Comparison of ENCODE assay signal across 9 mouse cellular contexts in the genomic region with DNA sequence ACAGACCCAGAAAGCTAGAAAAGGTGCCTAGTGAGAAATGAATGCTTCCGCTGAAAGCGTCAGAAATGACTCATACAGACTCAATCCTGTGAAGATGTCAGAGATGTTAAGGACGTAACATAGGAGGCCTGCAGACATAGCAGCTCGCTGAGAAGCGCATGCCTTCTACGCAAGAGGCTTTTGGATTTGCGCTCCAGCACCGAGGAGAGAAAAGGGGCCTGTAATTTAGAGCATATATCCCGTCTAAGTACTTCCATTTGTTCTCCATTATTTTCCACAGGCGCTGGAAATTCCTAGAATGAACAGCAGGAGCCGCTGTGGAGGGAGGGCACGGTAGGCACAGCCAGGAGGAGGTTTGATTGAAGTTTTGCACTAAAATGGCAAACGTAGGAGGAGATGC. TPM values are rescaled to one million over a fixed set of nuclear protein-coding genes. Genes with fewer than 3 reads are reported as not detected.
DNase-seq lines count a peak whose midpoint lies in the region; ATAC-seq and TF ChIP-seq lines count a peak whose summit lies in the region.
"Had no signal": no experiment of that assay in that cellular context is flagged by ENCODE, and none has a peak within 500 bp of the region (broad histone marks: within the 10 kb centered on the region; RNA-seq: fewer than 3 reads in every experiment).

No protein-coding gene starts in this region.

- no peak overlapping the region for H3ac ChIP-seq in myocyte (ENCODE audit: control insufficient read depth, insufficient read length)

- no peaks in the 10 kb centered on the region for H3K9me3 ChIP-seq in erythroblast, embryonic 14.5 days (ENCODE audit: control insufficient read depth, low read length)
- H3K9me3 ChIP-seq in heart, embryonic 12.5 days (replicated peaks), result no peaks in the 10 kb centered on the region
- H3K9me3 ChIP-seq in kidney, embryonic 16.5 days (ENCODE audit: low read length), result no peaks in the 10 kb centered on the region
- H3K9me3 ChIP-seq in stomach, embryonic 15.5 days, result no peaks in the 10 kb centered on the region

- peak overlapping the region; percentile 72 for H3K4me3 ChIP-seq in erythroblast, embryonic 14.5 days (replicated peaks)
- peak overlapping the region; percentile 35 for H3K4me3 ChIP-seq in heart, embryonic 12.5 days
- peak overlapping the region; percentile 33 for H3K4me3 ChIP-seq in kidney, embryonic 16.5 days (ENCODE audit: low read length)
- peak overlapping the region; percentile 18 for H3K4me3 ChIP-seq in liver, adult 2 months (ENCODE audit: insufficient read depth, low read depth, low read length)
- peak overlapping the region; percentile 37 for H3K4me3 ChIP-seq in myocyte
- peak overlapping the region; percentile 28 for H3K4me3 ChIP-seq in stomach, embryonic 15.5 days (replicated peaks)

- WGBS in heart, embryonic 12.5 days, result 16% methylated on average over 13 of the region's 13 CpGs
- WGBS in kidney, embryonic 16.5 days, result 14% methylated on average over 13 of the region's 13 CpGs
- WGBS in liver, adult 2 months, result 27% methylated on average over 13 of the region's 13 CpGs
- 15% methylated on average over 13 of the region's 13 CpGs for WGBS in stomach, embryonic 15.5 days

- peak; percentile 80 for DNase-seq in brain, adult 2 months (ENCODE audit: low read depth, low spot score)
- peak; percentile 50 for DNase-seq in liver, adult 2 months (ENCODE audit: extremely low read depth, low read depth, low spot score)

- peak; percentile 83 for TF ChIP-seq CTCF in liver, adult 2 months (IDR thresholded peaks at IDR 0.05; ENCODE audit: low read depth, low read length)

- no peak overlapping the region for H3K27ac ChIP-seq in heart, embryonic 12.5 days (ENCODE audit: poor library complexity, severe bottlenecking)
- H3K27ac ChIP-seq in kidney, embryonic 16.5 days (ENCODE audit: low read length), result peak overlapping the region; percentile 13; the same call in 1 of the 2 replicates
- H3K27ac ChIP-seq in liver, adult 2 months (replicated peaks; ENCODE audit: insufficient read depth, low read depth, low read length), result no peak overlapping the region
- peak overlapping the region; percentile 16; the same call in 1 of the 2 replicates for H3K27ac ChIP-seq in stomach, embryonic 15.5 days

- peaks cover 31% of the 10 kb centered on the region for H3K4me1 ChIP-seq in erythroblast, embryonic 14.5 days (ENCODE audit: control insufficient read depth)
- peaks cover 10% of the 10 kb centered on the region for H3K4me1 ChIP-seq in heart, embryonic 12.5 days (replicated peaks)
- peaks cover 7% of the 10 kb centered on the region for H3K4me1 ChIP-seq in kidney, embryonic 16.5 days (ENCODE audit: insufficient read depth, low read length)
- peaks cover 6% of the 10 kb centered on the region; the same call in 1 of the 2 replicates for H3K4me1 ChIP-seq in liver, adult 2 months (ENCODE audit: control insufficient read depth, insufficient read depth, low read length)
- H3K4me1 ChIP-seq in stomach, embryonic 15.5 days, result peaks cover 10% of the 10 kb centered on the region; the same call in 1 of the 2 replicates

- H3K36me3 ChIP-seq in erythroblast, embryonic 14.5 days (ENCODE audit: control insufficient read depth), result no peaks in the 10 kb centered on the region
- no peaks in the 10 kb centered on the region for H3K36me3 ChIP-seq in heart, embryonic 12.5 days
- H3K36me3 ChIP-seq in kidney, embryonic 16.5 days (ENCODE audit: insufficient read depth, low read length), result no peaks in the 10 kb centered on the region
- no peaks in the 10 kb centered on the region for H3K36me3 ChIP-seq in liver, adult 2 months (ENCODE audit: control insufficient read depth, insufficient read depth, low read length)
- no peaks in the 10 kb centered on the region for H3K36me3 ChIP-seq in myocyte (ENCODE audit: control insufficient read depth, insufficient read depth)
- H3K36me3 ChIP-seq in stomach, embryonic 15.5 days, result no peaks in the 10 kb centered on the region

- H3K9ac ChIP-seq in heart, embryonic 12.5 days, result peak overlapping the region; percentile 48; the same call in 1 of the 2 replicates
- H3K9ac ChIP-seq in kidney, embryonic 16.5 days (replicated peaks; ENCODE audit: low read length), result no peak overlapping the region; the same call in 1 of the 2 replicates
- H3K9ac ChIP-seq in liver, adult 2 months (ENCODE audit: low read depth, low read length), result no peak overlapping the region
- H3K9ac ChIP-seq in stomach, embryonic 15.5 days, result no peak overlapping the region

- H3K79me2 ChIP-seq in liver, adult 2 months (ENCODE audit: control insufficient read depth, insufficient read depth, low read length), result no peaks in the 10 kb centered on the region
- H3K79me2 ChIP-seq in myocyte (ENCODE audit: control insufficient read depth, insufficient read depth), result no peaks in the 10 kb centered on the region

- no peak for TF ChIP-seq POLR2A in liver, adult 2 months (IDR thresholded peaks at IDR 0.05; ENCODE audit: extremely low read depth, insufficient read depth, low read length)
- no peak for TF ChIP-seq POLR2A in myocyte (IDR thresholded peaks at IDR 0.05; ENCODE audit: insufficient read length, low read depth)

- ATAC-seq in CD4-positive, CD25-positive, alpha-beta regulatory T cell, adult 4 months, result peak; percentile 49
- ATAC-seq in heart, embryonic 12.5 days (ENCODE audit: insufficient number of reproducible peaks, low FRiP score), result no peak; the same call in 1 of the 2 replicates
- no peak for ATAC-seq in kidney, embryonic 16.5 days (ENCODE audit: low FRiP score, low TSS enrichment)
- ATAC-seq in stomach, embryonic 15.5 days (ENCODE audit: insufficient read depth, low FRiP score, low read depth), result no peak

- peak overlapping the region; percentile 61 for H3K4me2 ChIP-seq in heart, embryonic 12.5 days
- peak overlapping the region; percentile 67 for H3K4me2 ChIP-seq in kidney, embryonic 16.5 days (replicated peaks; ENCODE audit: low read depth, low read length)
- peak overlapping the region; percentile 98 for H3K4me2 ChIP-seq in myocyte (ENCODE audit: low read depth)
- peak overlapping the region; percentile 56 for H3K4me2 ChIP-seq in stomach, embryonic 15.5 days

- no peaks in the 10 kb centered on the region for H3K27me3 ChIP-seq in erythroblast, embryonic 14.5 days (ENCODE audit: control insufficient read depth)
- no peaks in the 10 kb centered on the region for H3K27me3 ChIP-seq in heart, embryonic 12.5 days (replicated peaks)
- no peaks in the 10 kb centered on the region for H3K27me3 ChIP-seq in kidney, embryonic 16.5 days (ENCODE audit: insufficient read depth, low read length)
- H3K27me3 ChIP-seq in liver, adult 2 months (ENCODE audit: control insufficient read depth, insufficient read depth, low read length), result no peaks in the 10 kb centered on the region
- H3K27me3 ChIP-seq in myocyte (ENCODE audit: control insufficient read depth, insufficient read depth, insufficient read length), result no peaks in the 10 kb centered on the region
- H3K27me3 ChIP-seq in stomach, embryonic 15.5 days (replicated peaks), result no peaks in the 10 kb centered on the region

TF ChIP-seq in myocyte, 11 proteins besides CTCF, POLR2A, EP300 and RAD21 (continues in another document):
- no peak for TF ChIP-seq POLR2AphosphoS2 (IDR thresholded peaks at IDR 0.05; ENCODE audit: insufficient read length, low read depth)
- TF ChIP-seq SRF (IDR thresholded peaks at IDR 0.05; ENCODE audit: control insufficient read depth, insufficient read length, low read depth), result no peak
- TF ChIP-seq CEBPB (IDR thresholded peaks at IDR 0.05; ENCODE audit: insufficient read depth, poor library complexity, severe bottlenecking), result no peak
- no peak for TF ChIP-seq MYOG (IDR thresholded peaks at IDR 0.05; ENCODE audit: control insufficient read depth in 1 of 3, insufficient read depth in 1 of 3, insufficient read length in 2 of 3, low read depth in 2 of 3)
- no peak for TF ChIP-seq E2F4 (IDR thresholded peaks at IDR 0.05; ENCODE audit: insufficient read depth)

RNA-seq across cellular contexts. Expression of a gene that starts 5.8 kb away (rescaled TPM):
- 10 to 100 TPM; 10.7 TPM for polyA plus RNA-seq in CD4-positive, CD25-positive, alpha-beta regulatory T cell, adult 4 months (2017; shearing (Covaris generic))
- polyA plus RNA-seq in erythroblast, embryonic 14.5 days (2012), result 1.1 and 1.6 TPM in 2 replicates
- 14.9 and 15.5 TPM in 2 replicates for polyA plus RNA-seq in heart, embryonic 12.5 days (2016; fragmentation: Nextera tagmentation; extraction: Ambion mirVana)
- 30.1 and 33.3 TPM in 2 replicates for polyA plus RNA-seq in kidney, embryonic 16.5 days (2015; fragmentation: Nextera tagmentation; extraction: Ambion mirVana)
- total RNA-seq in liver, adult 2 months (2014; rRNA removed), result 2.3 and 3.0 TPM in 2 replicates
- 5.9 and 8.9 TPM in 2 replicates for polyA plus RNA-seq in liver, adult 2 months (2012; rRNA removed)
- 6.0 TPM for polyA plus RNA-seq in myocyte (2012; fragmentation: generic; extraction: Trizol)
- 26.9 and 27.5 TPM in 2 replicates for polyA plus RNA-seq in stomach, embryonic 15.5 days (2015; fragmentation: Nextera tagmentation; extraction: Ambion mirVana)

RNA-seq across cellular contexts. Expression of a gene that starts 26.5 kb away (rescaled TPM):
- not detected for polyA plus RNA-seq in CD4-positive, CD25-positive, alpha-beta regulatory T cell, adult 4 months (2017; shearing (Covaris generic))
- not detected in 2 replicates for polyA plus RNA-seq in erythroblast, embryonic 14.5 days (2012)
- not detected in 2 replicates for polyA plus RNA-seq in heart, embryonic 12.5 days (2016; fragmentation: Nextera tagmentation; extraction: Ambion mirVana)
- polyA plus RNA-seq in kidney, embryonic 16.5 days (2015; fragmentation: Nextera tagmentation; extraction: Ambion mirVana), result not detected in 2 replicates
- 0.07 TPM in 1 of 2 replicates, not detected in the other for total RNA-seq in liver, adult 2 months (2014; rRNA removed)
- polyA plus RNA-seq in liver, adult 2 months (2012; rRNA removed), result not detected in 2 replicates
- 0.67 TPM for polyA plus RNA-seq in myocyte (2012; fragmentation: generic; extraction: Trizol)
- 0.19 and 0.40 TPM in 2 replicates for polyA plus RNA-seq in stomach, embryonic 15.5 days (2015; fragmentation: Nextera tagmentation; extraction: Ambion mirVana)
- polyA plus RNA-seq: frontal cortex, adult 2 months had no signal

RNA-seq across cellular contexts. Expression of a gene that starts 29.1 kb away (rescaled TPM):
- 10 to 100 TPM; 37.0 to 46.8 TPM for polyA plus RNA-seq in CD4-positive, CD25-positive, alpha-beta regulatory T cell, adult 4 months (2017; shearing (Covaris generic))
- 1.8 and 2.6 TPM in 2 replicates for polyA plus RNA-seq in erythroblast, embryonic 14.5 days (2012)
- polyA plus RNA-seq in heart, embryonic 12.5 days (2016; fragmentation: Nextera tagmentation; extraction: Ambion mirVana), result 32.4 and 33.6 TPM in 2 replicates
- polyA plus RNA-seq in kidney, embryonic 16.5 days (2015; fragmentation: Nextera tagmentation; extraction: Ambion mirVana), result 40.9 and 43.8 TPM in 2 replicates
- total RNA-seq in liver, adult 2 months (2014; rRNA removed), result 20.7 and 23.8 TPM in 2 replicates
- polyA plus RNA-seq in liver, adult 2 months (2012; rRNA removed), result 14.9 and 18.6 TPM in 2 replicates
- 15.7 TPM for polyA plus RNA-seq in myocyte (2012; fragmentation: generic; extraction: Trizol)
- polyA plus RNA-seq in stomach, embryonic 15.5 days (2015; fragmentation: Nextera tagmentation; extraction: Ambion mirVana), result 37.8 and 42.6 TPM in 2 replicates

RNA-seq across cellular contexts. Expression of a gene that starts 29.5 kb away (rescaled TPM):
- polyA plus RNA-seq in CD4-positive, CD25-positive, alpha-beta regulatory T cell, adult 4 months (2017; shearing (Covaris generic)), result 1 to 10 TPM; 5.3 to 6.3 TPM
- polyA plus RNA-seq in erythroblast, embryonic 14.5 days (2012), result 3.4 and 5.6 TPM in 2 replicates
- polyA plus RNA-seq in heart, embryonic 12.5 days (2016; fragmentation: Nextera tagmentation; extraction: Ambion mirVana), result 26.6 and 27.8 TPM in 2 replicates
- polyA plus RNA-seq in kidney, embryonic 16.5 days (2015; fragmentation: Nextera tagmentation; extraction: Ambion mirVana), result 41.2 and 41.8 TPM in 2 replicates
- total RNA-seq in liver, adult 2 months (2014; rRNA removed), result 8.9 and 10.3 TPM in 2 replicates
- 15.8 and 19.6 TPM in 2 replicates for polyA plus RNA-seq in liver, adult 2 months (2012; rRNA removed)
- polyA plus RNA-seq in myocyte (2012; fragmentation: generic; extraction: Trizol), result 38.1 TPM
- 30.7 and 30.8 TPM in 2 replicates for polyA plus RNA-seq in stomach, embryonic 15.5 days (2015; fragmentation: Nextera tagmentation; extraction: Ambion mirVana)

Comparison
In these comparisons a context has a peak if more than half of its experiments do, and no peak if none do; other contexts are left out.
1. H3K4me3 ChIP-seq: peak in every context shown above with its lines; median percentile 72 in erythroblast, embryonic 14.5 days; 37 in myocyte; 35 in heart, embryonic 12.5 days; 33 in kidney, embryonic 16.5 days; 28 in stomach, embryonic 15.5 days; 18 in liver, adult 2 months.
2. H3K27ac ChIP-seq: peak in kidney, embryonic 16.5 days (single experiment) and stomach, embryonic 15.5 days (single experiment); none in heart, embryonic 12.5 days (single experiment) and liver, adult 2 months (single experiment).
3. Peak in every context shown above with its lines, with median percentiles within 50 percentile points of each other: H3K4me2 ChIP-seq.